Mouse (Mus musculus) layer of hippocampus, adult 11-12 months (tissue): ENCODE results near the gene Fbxo6.
"Not testable (repeated sequence)": the region's sequence is repeated elsewhere in the genome, so short reads cannot be mapped to it uniquely, and the experiment has no call there.

Source experiments
- DNase-seq: peaks from one replicate; pipeline ENCODE4 v3.0.0; 2022; ENCODE audit warnings: low spot score

Gene Fbxo6

DNA sequence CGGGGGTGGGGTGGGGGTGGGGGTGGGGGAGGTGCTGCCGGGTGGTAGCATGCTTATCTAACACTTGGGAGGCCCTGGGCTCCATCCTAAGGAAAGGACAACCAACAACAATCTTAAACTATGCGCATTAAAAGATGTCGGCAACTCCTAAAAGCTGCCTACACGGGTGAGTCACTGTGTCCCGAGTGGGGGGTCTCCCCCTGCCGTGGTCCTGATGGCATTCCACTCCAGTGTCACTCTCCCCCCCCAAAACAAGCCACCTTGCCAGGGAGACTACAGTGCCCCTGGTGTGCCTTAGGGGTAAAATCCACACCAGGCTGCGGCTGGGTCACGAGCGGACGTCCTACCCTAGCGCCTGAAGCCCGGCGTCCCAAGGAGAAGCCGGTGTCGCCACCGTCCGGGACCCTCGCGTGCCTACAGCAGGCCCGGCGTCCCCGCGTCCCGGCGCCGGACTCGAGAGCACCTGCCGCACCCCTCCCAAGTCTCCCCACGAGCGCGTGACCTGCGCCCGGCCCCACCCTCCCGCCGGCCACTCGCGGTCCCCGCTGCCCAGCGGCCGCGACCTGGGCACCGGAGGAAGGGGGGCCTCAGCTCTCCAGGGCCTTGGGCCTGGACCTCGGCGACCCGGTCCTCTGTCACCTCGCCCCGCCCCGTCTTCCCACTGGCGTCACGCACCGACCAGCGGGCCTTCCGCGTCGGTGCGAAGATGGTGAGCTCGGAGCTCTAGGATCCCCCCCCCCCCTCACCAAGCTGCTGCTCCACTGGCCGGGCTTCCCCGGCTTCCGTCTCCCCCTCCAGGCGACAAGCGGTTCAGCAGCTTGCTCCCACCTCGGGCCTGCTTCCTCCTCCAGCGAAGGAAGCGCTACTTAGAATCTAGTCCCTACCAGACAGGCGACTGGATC is at the start of gene Fbxo6:
Gene Fbxo6 (minus strand): TSS at position 874 of the 902 bp plus-strand sequence.
- peak; percentile 84 for DNase-seq

DNA sequence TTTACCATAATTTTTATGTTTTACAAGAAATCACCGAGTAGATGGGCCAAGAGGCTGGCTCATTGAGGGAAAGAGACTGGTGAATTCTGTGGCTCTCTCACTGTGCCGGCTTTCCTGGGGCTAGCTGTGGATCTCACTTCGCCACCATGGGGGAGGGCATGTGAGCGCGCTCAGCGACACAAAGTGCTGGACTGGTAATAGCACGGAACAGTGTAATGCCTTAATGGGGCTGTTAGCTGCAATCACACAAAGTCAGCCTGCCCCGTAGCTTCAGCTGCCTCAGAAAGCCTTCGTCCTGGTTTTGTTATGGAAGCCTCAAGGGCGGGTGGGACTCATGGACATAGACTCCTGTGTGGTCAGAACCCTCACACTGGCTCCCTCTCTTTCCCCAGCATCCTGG is 46.8 kb upstream of the Fbxo6 start:
- no peak for DNase-seq

DNA sequence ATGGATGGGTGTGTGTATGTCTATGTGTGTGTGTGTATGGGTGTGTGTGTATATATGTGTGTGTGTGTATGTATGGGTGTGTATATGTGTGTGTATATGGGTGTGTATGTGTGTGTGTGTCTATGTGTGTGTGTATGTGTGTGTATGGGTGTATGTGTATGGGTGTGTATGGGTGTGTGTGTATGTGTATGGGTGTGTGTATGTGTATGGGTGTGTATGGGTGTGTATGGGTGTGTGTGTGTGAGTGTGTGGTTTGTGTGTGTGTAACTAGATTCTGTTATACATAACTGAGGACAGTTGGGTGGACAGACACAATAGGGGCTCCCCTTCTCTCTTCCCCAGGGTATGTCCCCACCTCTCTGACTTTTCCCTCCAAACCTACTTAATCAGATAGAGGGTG is 42.5 kb upstream of the Fbxo6 start:
- no peak for DNase-seq

DNA sequence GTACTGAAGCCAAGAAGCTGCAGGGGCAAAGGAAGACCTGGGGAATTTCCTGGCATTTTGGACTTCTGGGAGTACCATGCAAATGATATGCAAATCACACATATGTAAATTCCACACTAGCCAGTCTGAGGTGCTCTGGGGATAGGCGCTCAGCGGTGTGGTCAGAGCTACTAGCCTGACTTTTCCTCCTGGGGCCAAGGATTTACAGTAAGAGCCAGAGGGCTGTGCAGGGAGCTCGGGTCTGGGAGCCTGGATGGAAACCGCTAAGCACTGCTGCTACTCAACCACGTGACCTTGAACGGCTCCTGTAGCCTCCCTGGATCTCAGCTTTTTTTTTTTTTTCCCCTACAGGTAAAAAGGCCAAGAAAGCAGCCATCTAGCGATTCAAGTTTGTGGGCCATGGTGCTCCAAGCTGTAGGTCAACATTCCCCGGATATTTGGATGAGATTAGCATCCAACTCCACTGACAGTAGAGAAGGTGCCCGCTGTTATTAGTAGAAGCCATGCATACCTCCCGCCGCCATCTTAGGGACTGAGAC is 40.8 kb upstream of the Fbxo6 start:
- DNase-seq, result no peak

DNA sequence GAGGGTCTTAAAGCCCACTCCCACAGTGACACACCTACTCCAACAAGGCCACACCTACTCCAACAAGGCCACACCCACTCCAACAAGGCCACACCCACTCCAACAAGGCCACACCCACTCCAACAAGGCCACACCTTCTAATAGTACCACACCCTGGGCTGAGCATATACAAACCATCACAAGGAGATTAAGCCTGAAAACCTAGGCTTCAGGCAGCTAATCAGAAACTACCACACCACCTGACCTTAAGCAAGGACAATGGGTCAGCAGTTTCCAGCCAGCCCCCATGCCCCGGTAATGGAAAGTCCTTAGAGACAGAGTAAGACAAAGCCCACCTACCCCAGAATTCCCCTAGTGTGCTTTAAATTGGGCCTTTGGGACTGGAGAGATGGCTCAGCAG is 36.8 kb upstream of the Fbxo6 start:
- not testable (repeated sequence) for DNase-seq

DNA sequence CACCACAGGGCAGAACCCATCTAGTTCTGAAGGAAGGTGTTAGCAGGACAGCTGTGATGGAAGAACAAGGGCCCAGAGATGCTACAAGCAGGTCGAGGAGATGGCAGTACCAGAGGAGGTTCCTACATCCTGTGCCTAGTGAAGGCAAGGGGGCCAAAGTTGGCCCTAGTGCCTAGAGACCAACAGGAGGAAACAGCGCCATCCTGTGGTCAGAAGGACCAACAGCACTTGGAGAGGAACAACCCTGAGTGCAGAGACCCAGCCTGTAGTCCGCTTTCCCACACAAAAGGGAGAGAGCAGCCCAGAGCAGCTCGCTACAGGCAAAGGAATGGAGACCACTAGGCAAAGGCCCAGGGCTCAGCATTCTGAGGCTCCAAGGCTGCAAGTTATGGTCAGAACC is 33.9 kb upstream of the Fbxo6 start:
- DNase-seq, result no peak

DNA sequence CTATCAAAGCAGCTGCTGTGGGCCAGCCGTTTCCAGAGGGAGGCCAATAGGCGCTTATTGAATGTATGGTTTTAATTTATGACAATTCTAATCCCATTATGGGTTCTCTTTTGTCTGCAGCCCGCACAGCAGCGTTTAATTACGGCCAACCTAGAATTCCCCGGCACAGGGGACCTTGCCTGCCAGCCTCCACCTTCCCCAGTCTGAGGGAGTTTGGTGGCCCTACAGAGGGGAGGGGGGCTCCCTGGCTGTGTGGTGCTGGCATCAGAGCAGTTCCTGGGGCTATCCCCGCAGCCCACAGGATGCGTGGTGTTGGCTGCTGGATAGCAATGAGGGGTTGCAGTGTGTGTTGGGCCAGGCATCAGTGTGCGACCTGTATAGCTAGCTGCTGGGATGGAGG is 32.6 kb upstream of the Fbxo6 start:
- no peak for DNase-seq

DNA sequence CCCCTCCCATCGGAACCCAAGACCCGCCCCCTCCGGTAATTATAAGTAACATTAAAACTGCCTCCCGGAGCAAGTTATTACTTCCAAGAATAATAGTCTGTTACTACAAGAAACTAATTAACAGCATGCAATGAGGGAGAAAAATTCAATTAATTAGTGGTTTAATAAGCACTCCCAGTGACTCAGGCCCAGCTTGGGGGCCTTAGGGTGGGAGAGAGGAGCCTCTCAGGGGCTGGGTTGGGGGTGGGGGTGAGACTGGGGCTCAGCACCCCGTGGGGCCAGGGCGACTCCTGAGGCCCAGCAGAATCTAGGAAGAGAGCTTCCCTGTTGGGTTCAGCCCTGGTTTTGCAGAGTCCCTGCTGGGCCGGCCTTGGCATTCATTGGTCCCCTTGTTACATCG is 30.4 kb upstream of the Fbxo6 start:
- DNase-seq, result no peak

DNA sequence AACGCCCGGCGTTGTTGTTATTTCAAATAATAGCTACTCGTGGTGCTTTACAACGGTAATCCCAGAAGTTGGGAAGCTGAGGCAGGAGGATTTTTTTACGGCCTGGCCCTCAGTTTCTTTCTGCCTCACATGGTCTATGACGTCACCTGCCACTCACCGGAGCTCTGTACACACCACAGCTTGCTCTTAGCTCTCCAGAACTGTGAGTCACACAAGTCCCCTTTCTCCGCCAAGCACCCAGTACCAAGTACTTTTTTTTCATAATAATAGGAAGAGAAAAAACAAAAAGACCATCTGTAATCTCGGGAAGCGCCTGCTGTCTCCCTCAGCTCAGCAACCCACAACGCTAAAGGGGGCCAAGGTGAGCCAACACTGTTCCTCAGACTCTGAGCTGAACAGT is 29.5 kb upstream of the Fbxo6 start:
- no peak for DNase-seq

DNA sequence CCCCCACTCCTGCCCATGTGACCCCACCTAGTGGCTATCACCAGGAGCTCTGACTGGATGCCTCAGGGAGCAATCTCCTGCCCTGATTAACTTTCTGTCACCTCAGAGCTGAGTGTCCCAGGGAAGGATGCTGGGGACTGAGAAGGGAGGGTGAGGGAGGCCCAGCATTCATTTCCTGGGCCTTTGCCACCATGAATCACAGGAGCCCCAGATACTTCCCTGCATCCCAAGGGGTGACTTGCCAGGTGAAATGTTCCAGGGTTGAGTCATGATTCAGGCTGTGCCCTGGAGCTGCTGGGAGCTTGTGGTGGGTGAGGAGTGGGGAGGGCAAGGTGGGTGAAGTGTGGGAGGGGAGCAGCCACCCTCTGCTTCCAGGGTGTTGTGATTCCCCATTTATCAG is 25.8 kb upstream of the Fbxo6 start:
- no peak for DNase-seq

DNA sequence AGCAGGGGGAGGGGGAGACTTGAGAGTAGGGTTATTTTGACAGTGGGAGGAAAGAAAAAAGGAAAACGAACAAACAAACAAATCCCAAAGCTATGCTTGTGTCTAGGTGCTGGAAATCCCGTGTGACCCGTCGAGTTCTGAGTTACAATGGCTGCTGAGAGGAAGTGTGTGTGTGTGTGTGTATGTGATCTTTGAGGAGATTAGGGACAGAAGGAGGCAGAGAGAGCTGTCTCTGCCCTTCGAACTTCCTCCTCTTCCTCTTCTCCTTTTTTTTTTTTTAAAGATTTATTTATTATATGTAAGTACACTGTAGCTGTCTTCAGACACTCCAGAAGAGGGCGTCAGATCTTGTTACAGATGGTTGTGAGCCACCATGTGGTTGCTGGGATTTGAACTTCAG is 24.7 kb upstream of the Fbxo6 start:
- DNase-seq, result not testable (repeated sequence)

DNA sequence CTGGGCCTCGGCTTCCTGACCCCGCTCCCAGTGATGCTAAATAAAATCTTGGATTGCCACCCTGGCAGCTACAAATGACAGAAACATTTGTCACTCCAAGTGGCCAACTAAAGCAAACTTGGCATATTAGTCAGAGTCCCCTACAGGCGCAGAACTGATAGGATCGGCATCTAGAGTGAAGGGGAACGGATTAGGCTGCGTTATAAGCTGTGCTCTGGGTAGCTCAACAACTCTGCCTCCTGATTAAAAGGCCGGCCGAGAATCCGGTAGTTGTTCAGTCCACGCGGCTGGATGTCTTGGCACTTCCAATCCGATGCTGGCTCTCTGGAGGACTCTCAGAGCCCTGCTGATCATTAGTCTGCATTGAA is 22.5 kb upstream of the Fbxo6 start:
- DNase-seq, result no peak

DNA sequence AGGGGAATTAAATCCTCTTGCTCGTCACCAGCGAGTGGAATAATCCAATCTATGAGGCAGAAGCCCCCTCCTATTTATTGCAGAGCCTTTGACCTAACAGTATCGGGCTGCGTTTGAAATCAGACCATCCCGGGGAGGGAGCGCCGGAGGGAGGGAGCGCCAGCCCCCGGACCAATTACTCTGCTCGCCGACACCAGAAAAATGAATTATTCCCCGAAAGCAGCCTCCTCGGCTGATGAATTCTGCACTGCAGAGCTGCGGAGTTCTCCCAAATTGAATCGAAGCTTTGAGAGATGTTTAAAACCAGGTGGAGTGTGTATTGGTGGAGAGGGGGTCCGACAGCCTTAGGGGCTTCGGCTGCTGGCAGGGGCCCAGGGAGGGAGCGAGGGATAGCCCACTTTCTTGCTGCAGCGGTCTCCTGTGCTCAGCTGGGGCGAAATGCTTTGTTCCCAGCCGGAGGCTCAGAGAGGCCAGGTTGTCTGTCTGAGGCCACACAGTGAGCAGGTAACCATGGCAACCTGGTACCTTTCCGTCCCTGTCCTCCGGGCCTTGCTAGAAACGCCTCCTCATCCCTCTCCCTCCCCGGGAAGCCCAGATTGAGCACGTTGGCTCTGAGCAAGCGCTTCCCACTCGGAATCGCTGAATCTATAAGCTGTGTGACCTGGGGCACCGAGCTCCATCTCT is 22.0 kb upstream of the Fbxo6 start:
- peak; percentile 55 for DNase-seq

DNA sequence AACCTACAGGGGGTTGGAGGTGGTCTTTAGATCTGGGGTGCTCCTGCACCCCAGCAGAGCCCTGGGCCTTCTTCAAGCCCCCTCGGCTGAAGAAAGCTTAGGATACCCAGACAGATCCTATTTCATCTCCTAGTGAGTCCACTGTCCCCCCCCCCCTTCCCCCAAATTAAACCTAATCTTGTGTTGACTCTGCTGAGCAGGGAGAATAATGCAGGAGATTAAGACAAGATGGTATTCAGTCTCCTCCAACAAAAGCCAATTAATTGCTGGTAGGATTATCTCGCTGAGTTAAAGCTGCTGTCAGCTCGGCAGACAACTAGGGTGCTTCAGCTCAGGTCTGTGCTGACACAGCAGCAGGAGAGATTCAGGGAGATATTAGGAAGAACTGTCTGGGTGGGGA is 19.3 kb upstream of the Fbxo6 start:
- no peak for DNase-seq

DNA sequence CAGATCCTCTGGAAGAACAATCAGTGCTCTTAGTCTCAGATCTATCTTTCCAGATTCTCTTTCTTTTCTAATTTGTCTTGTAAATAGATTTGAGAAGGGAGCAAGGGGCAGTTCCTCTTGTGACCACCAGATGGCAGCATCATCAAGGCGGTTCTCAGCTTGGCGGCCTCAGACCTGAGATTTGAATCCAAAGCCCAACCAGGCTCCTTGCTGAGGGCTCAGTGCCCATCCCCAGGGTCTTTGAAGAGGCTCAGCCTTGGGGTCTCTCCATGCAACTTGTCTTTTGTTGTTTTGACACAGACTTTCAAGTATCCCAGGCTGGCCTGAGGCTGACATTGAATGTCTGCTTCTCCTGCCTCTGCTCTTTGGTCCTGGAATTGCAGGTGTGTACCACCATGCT is 18.9 kb upstream of the Fbxo6 start:
- peak; percentile 65 for DNase-seq

DNA sequence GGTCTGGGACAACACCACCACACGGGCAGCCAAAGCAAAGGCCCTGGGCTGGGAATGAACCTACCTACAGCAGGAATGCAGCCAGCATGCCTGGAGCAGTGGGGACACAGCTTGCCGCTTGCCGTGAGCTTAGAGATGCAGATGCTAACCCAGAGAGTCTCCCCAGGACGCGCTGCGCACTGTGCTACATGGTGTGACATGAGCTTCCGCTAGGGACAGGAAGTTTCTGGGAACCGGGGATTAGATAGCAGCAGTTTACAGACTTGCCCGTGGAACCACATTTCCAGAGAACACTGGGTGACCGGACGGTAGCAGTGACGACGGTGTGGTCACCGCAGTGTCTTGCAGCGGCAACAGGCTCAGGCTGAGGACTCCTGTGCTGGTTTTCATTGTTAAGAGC is 17.6 kb upstream of the Fbxo6 start:
- no peak for DNase-seq

DNA sequence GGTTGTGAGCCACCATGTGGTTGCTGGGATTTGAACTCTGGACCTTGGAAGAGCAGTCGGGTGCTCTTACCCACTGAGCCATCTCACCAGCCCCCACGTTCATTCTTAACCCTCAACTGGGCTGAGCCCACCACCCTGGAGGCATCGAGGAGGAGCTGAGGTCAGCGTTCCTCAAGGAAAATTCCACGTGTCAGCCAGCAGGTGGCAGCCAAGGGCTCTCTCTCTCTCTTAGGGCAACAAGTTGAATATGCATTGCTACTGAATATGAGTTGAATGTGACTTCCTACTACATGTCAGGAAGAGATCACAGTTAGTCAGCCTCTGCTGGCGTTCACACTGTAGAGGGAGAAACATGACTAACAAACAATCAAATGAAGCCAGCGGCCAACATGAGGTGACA is 16.3 kb upstream of the Fbxo6 start:
- no peak for DNase-seq

DNA sequence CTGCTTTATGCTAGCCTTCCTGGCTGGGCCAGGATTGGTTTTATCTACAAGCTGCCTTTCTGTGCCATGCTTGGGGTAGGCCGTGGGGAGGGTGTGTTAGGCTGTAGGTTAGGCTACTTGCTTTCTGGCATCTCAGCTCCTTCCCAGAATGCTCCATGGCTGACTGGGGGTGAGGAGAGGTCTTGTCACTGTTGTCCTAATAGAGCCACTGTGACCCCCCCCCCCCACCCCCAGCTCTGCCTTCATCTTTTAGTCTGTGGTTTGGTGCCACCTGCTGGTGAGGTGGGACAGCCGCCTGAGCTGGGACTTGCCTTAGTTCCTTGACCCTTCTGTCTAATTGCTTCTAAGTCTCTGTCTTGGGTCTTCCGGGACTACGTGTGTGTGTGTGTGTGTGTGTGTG is 15.0 kb upstream of the Fbxo6 start:
- peak; percentile 82 for DNase-seq

DNA sequence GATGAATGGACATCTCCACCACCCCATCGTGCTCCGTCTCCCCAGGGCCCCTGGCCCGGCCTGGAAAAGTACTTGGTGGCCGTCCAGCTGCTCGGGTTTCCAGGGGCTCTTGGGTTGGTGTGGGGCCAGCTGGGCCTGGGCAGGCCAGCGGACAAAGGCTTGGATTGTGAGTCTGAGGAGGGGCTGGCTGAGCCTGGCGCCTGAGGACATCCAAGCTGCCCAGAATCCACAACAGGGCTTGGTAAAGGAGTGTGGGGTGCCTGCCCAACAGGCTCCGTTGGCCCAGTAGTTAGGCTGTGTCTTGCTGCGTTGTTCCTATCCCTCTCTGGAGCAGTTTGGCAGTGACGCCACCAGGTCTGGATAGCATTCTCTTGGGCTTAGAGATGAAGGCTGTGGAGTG is 14.5 kb upstream of the Fbxo6 start:
- DNase-seq, result peak; percentile 88

DNA sequence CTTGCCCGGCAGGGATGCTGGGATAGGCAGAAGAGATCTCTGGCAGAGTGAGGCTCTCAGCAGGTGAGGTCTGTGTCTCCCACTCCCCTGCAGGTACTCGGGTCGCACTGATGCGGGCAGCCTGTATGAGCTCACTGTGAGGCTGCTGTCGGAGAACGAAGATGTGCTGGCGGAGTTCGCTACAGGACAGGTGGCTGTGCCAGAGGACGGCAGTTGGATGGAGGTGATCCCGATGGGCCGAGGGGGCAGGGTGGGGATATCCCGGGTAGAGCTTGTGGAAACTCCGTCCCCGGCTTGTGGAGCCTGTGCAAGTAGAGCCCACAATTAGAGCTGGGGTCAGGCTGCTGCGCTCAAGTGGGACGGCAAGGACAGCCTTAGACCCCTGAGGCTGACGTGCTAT is 13.6 kb upstream of the Fbxo6 start:
- no peak for DNase-seq

DNA sequence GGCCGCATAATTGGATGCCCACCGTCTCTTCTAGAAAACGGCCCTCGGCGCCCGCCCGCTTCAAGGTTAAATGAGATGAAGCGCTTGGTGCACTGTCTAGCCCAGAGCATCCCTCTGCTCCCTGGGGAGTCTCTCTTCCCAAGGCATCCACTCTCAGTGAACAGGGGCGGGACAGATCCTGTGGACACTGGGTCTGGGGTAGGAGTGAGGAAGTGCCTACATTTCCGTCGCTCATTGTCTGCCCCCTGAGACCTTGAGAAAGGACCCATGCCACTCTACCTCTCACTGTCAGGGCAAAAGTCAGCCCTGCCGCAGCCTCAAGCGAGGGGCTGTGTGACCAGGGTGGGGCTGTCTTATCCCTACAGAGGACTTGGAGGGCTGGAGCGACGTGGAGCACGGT is 12.5 kb upstream of the Fbxo6 start:
- DNase-seq, result no peak

DNA sequence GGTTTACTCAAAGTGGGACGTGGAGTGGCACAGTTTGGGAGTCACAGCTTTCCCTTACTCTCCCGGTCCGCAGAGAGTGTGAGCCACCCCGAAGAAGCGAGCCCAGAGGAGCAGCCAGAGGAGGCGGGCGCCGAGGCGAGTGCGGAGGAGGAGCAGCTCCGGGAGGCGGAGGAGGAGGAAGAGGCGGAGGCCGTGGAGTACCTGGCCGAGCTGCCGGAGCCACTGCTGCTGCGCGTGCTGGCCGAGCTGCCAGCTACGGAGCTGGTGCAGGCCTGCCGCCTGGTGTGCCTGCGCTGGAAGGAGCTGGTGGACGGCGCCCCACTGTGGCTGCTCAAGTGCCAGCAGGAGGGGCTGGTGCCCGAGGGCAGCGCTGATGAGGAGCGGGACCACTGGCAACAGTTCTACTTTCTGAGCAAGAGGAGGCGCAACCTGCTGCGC is 12.1 kb upstream of the Fbxo6 start:
- peak; percentile 82 for DNase-seq
